Mouse (Mus musculus) liver, adult 2 months (tissue): ENCODE results near the gene Mcf2l. TPM values are rescaled to one million over a fixed set of nuclear protein-coding genes. Genes with fewer than 3 reads are reported as not detected.

Experiments
- DNase-seq: peaks from one replicate; pipeline ENCODE4 v3.0.0-alpha.2; 2011; ENCODE audit warnings: low read depth, low spot score; ENCODE audit errors: extremely low read depth
- H3K27ac ChIP-seq: fragments of 200-500 bp; replicated peaks from 2 replicates; pipeline ENCODE4 v1.5.1; 2012; ENCODE audit warnings: low read depth, mild to moderate bottlenecking, control low read depth, inconsistent platforms, low read length; ENCODE audit not compliant: insufficient read depth
- H3K27me3 ChIP-seq: fragments of 200-500 bp; 2 replicates; pipeline ENCODE4 v1.6.1; 2012; ENCODE audit warnings: mild to moderate bottlenecking, moderate library complexity, low read length, inconsistent platforms; ENCODE audit not compliant: control insufficient read depth, insufficient read depth
- H3K36me3 ChIP-seq: fragments of 200-500 bp; 2 replicates; pipeline ENCODE4 v1.6.1; 2012; ENCODE audit warnings: low read length, inconsistent platforms; ENCODE audit not compliant: control insufficient read depth, insufficient read depth
- H3K4me1 ChIP-seq: fragments of 200-500 bp; 2 replicates; pipeline ENCODE4 v1.6.1; 2011; ENCODE audit warnings: low read length; ENCODE audit not compliant: control insufficient read depth, insufficient read depth
- H3K4me3 ChIP-seq: fragments of 200-500 bp; 2 replicates; pipeline ENCODE4 v1.5.1; 2011; ENCODE audit warnings: low read depth, mild to moderate bottlenecking, control low read depth, low read length, moderate library complexity; ENCODE audit not compliant: insufficient read depth
- H3K79me2 ChIP-seq: fragments of 200-500 bp; 2 replicates; pipeline ENCODE4 v1.6.1; 2012; ENCODE audit warnings: inconsistent platforms, mild to moderate bottlenecking, low read length, moderate library complexity; ENCODE audit not compliant: control insufficient read depth, insufficient read depth
- H3K9ac ChIP-seq: fragments of 200-500 bp; 2 replicates; pipeline ENCODE4 v1.6.1; 2012; ENCODE audit warnings: low read depth, mild to moderate bottlenecking, control low read depth, inconsistent platforms, low read length
- CTCF ChIP-seq: fragments of 200-500 bp; IDR thresholded peaks from 2 replicates; pipeline ENCODE4 v1.5.1; 2011; ENCODE audit warnings: low read depth, low read length, control low read depth
- POLR2A ChIP-seq: fragments of 200-500 bp; IDR thresholded peaks from 2 replicates; pipeline ENCODE4 v1.6.1; 2011; ENCODE audit warnings: low read length, control low read depth; ENCODE audit not compliant: insufficient read depth; ENCODE audit errors: extremely low read depth
- WGBS: fragments of 180-500 bp; shearing (Covaris S2); methylation state at CpG from one replicate; pipeline ENCODE4 v1.1.7; 2018; 5-methylcytosine and 5-hydroxymethylcytosine counted together
- polyA plus RNA-seq: library from polyadenylated mRNA; depleted of rRNA; stranded (reverse); fragments of >200 nt; gene quantifications from 2 replicates; pipeline ENCODE4 v1.2.3, GENCODE M21; 2012
- total RNA-seq: library from RNA; depleted of rRNA; stranded (reverse); fragments of >200 nt; gene quantifications from 2 replicates; pipeline ENCODE4 v1.2.3, GENCODE M21; 2014

The Mcf2l gene
- total and polyA plus RNA-seq, 2 experiments: 0.11 to 1.1 TPM

DNA sequence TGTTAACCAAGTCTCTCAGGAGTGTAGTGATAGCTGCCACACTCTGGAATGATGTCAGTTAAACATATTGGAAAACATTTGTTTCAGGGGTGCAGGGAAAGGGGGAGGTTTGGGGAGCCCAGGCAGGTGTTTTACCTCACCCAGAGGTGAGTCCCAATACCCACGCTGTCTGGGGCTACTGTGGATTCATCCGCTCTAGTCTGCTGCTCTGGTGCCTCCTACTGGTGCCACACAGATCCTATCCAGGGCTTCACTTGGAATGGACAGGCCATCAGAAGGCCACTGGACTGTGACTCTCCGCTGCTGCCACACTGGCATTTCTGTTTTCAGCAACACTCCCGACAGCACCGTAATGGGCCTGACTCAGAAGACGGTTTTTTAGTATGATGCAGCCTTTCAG, 7.8 kb upstream of the Mcf2l start:
- Histone ChIP-seq H3K27me3 (peaks cover 13% of the 10 kb centered on the region), H3K4me3 (no peak overlapping the region), H3K9ac (no peak overlapping the region), H3K27ac (no peak overlapping the region), H3K79me2 (no peaks in the 10 kb centered on the region), H3K4me1 (no peaks in the 10 kb centered on the region), H3K36me3 (no peaks in the 10 kb centered on the region)
- DNase-seq: peak; percentile 16
- WGBS: 73% methylated on average over 6 of the region's 6 CpGs
- TF ChIP-seq POLR2A: no peak
- TF ChIP-seq CTCF: peak; percentile 51

GRCm38 (mm10) chr8:12869661-12870060, 3.9 kb upstream of the Mcf2l start:
- 80% methylated on average over 3 of the region's 3 CpGs for WGBS
- Histone ChIP-seq H3K4me1 (peaks cover 5% of the 10 kb centered on the region), H3K27ac (no peak overlapping the region), H3K9ac (no peak overlapping the region), H3K4me3 (no peak overlapping the region), H3K27me3 (0 out of 2 replicates have a peak, but pooled peaks cover 11% of the 10 kb centered on the region), H3K79me2 (no peaks in the 10 kb centered on the region), H3K36me3 (no peaks in the 10 kb centered on the region)
- TF ChIP-seq POLR2A (no peak), CTCF (no peak)
- DNase-seq: no peak

- no peak for TF ChIP-seq CTCF
- no peak for TF ChIP-seq POLR2A
- peaks cover 5% of the 10 kb centered on the region for H3K4me1 ChIP-seq
- no peaks in the 10 kb centered on the region for H3K79me2 ChIP-seq
- no peak for DNase-seq
- H3K9ac ChIP-seq: no peak overlapping the region
- H3K4me3 ChIP-seq: no peak overlapping the region
- 0 out of 2 replicates have a peak, but pooled peaks cover 11% of the 10 kb centered on the region for H3K27me3 ChIP-seq
- no peaks in the 10 kb centered on the region for H3K36me3 ChIP-seq
- H3K27ac ChIP-seq: no peak overlapping the region
- WGBS: 87% methylated on average over 5 of the region's 5 CpGs
Measured at GRCm38 (mm10) chr8:12870656-12871055, 3.0 kb upstream of the Mcf2l start.

- Histone ChIP-seq H3K4me1 (peaks cover 5% of the 10 kb centered on the region), H3K4me3 (no peak overlapping the region), H3K27ac (no peak overlapping the region), H3K79me2 (no peaks in the 10 kb centered on the region), H3K27me3 (0 out of 2 replicates have a peak, but pooled peaks cover 11% of the 10 kb centered on the region), H3K36me3 (no peaks in the 10 kb centered on the region), H3K9ac (no peak overlapping the region)
- DNase-seq: no peak
- no peak for TF ChIP-seq POLR2A
- TF ChIP-seq CTCF: no peak
- 16% methylated on average over 5 of the region's 5 CpGs for WGBS
Measured at GRCm38 (mm10) chr8:12871461-12871860, 2.1 kb upstream of the Mcf2l start.

GRCm38 (mm10) chr8:12872983-12873356, 636 bp upstream of the Mcf2l start:
- WGBS: 15% methylated on average over 9 of the region's 9 CpGs
- Histone ChIP-seq H3K36me3 (no peaks in the 10 kb centered on the region), H3K4me1 (peaks cover 5% of the 10 kb centered on the region), H3K27me3 (peaks cover 6% of the 10 kb centered on the region; the same call in 1 of the 2 replicates), H3K27ac (no peak overlapping the region), H3K9ac (no peak overlapping the region), H3K4me3 (no peak overlapping the region), H3K79me2 (no peaks in the 10 kb centered on the region)
- no peak for DNase-seq
- no peak for TF ChIP-seq POLR2A
- TF ChIP-seq CTCF: no peak

DNA sequence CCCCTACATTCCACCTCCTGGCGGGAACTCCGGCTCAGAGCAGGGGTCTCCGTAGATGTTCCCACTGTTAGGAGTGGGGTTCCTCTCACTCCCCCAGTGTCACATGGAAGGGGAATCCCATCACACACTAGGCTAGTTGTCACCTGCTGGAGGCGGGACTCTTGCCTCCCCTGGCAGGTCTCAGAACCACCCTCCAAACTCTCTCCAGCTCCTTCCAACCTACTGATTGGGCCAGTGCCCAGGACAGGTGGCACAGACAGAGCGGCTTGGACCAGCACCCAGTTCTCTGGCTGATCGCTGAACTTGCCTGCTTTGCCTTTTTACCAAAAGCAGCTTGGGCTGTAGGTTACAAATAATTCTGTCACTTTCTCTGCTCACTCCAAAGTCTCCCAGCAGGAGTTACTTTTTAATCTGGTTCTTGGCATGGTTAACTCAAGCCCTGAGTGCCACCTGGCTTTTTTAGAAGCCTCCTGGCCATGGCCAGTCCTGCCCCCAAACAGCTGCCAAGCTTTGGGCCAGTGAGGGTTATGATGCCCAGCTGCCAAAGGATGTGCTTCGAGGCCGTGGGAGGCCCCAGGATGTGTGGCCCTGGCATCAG, 687 bp downstream of the Mcf2l start:
- no peak for TF ChIP-seq POLR2A
- TF ChIP-seq CTCF: no peak
- Histone ChIP-seq H3K36me3 (no peaks in the 10 kb centered on the region), H3K4me3 (peak overlapping the region; percentile 39; the same call in 1 of the 2 replicates), H3K9ac (no peak overlapping the region), H3K79me2 (no peaks in the 10 kb centered on the region), H3K27ac (no peak overlapping the region), H3K4me1 (peaks cover 5% of the 10 kb centered on the region), H3K27me3 (peaks cover 6% of the 10 kb centered on the region; the same call in 1 of the 2 replicates)
- DNase-seq: peak; percentile 96
- WGBS: 18% methylated on average over 8 of the region's 8 CpGs
